Mouse (Mus musculus): ENCODE measurements at regions not wholly inside any gene's neighbourhood (a gene's known extent, or its start where the extent isn't known, plus 50 kb on each side); places are given as distances from the start of the nearest gene placed in this dataset.

DNA sequence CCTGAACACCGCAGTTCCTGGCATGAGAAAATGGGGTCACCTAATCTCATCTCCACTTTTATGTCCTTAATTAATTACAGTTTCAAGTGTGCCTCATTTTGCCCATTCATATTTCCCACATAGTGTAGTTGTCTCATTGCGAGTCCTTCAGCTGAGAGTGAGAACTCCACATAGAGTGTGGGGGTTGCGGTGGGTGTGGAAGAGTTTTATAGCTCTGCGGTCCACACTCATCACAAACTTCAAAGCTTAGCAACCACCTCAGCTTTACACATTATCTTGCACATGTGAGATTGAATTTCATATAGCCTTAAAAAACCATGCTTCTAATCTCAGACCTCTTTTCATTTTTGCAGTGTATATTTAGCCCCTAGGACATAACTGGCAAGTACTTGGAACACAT, 83.3 kb upstream of the Plppr1 start:
- Histone ChIP-seq H3K4me2 (ENCODE audit: low read depth, low read length) (no peak overlapping the region), H3K4me3 (ENCODE audit: low read depth, low read length) (no peak overlapping the region), H3K9ac (replicated peaks; ENCODE audit: low read depth, low read length) (no peak overlapping the region), H3K27ac (ENCODE audit: low read depth) (no peak overlapping the region), H3K9me3 (replicated peaks; ENCODE audit: control insufficient read depth, low read length) (no peaks in the 10 kb centered on the region), H3K36me3 (replicated peaks; ENCODE audit: control insufficient read depth, insufficient read depth, low read length) (no peaks in the 10 kb centered on the region), H3K4me1 (ENCODE audit: control insufficient read depth, insufficient read depth) (no peaks in the 10 kb centered on the region), H3K27me3 (ENCODE audit: control insufficient read depth, insufficient read depth, low read length) (no peaks in the 10 kb centered on the region)
- DNase-seq (ENCODE audit: low spot score) (no peak), ATAC-seq (ENCODE audit: insufficient read depth, low read depth) (no peak)
- 83% methylated on average over 4 of the region's 4 CpGs for WGBS
- no peak for TF ChIP-seq EP300 (IDR thresholded peaks at IDR 0.05; ENCODE audit: low read depth)
- no peak for TF ChIP-seq CTCF (IDR thresholded peaks at IDR 0.05; ENCODE audit: low read depth)

DNA sequence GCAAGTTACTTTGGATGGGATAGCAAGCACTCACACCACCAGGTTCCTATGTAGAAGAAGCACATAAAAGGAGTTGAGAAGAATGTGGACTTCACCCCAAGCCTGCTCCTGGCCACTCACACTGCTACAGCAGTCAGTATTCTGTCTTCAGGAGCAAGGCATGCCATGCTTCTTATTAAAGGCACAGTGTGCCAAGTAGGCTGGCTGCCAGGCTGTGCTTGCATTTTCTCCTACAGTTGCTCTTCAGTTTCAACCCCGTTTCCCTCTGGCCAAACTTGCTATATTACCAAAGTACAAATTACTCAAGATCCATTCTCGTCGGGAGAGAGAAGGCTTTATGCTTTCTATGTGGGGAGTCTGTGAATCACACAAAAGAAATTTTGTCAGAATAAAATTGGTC, 67.1 kb upstream of the Plppr1 start:
- H3K4me3 ChIP-seq (ENCODE audit: low read depth, low read length) = no peak overlapping the region
- no peak for DNase-seq (ENCODE audit: low spot score)
- no peaks in the 10 kb centered on the region for H3K36me3 ChIP-seq (replicated peaks; ENCODE audit: control insufficient read depth, insufficient read depth, low read length)
- H3K9ac ChIP-seq (replicated peaks; ENCODE audit: low read depth, low read length) = no peak overlapping the region
- H3K9me3 ChIP-seq (replicated peaks; ENCODE audit: control insufficient read depth, low read length) = no peaks in the 10 kb centered on the region
- no peaks in the 10 kb centered on the region for H3K27me3 ChIP-seq (ENCODE audit: control insufficient read depth, insufficient read depth, low read length)
- TF ChIP-seq CTCF (IDR thresholded peaks at IDR 0.05; ENCODE audit: low read depth) (no peak), EP300 (IDR thresholded peaks at IDR 0.05; ENCODE audit: low read depth) (no peak)
- H3K4me2 ChIP-seq (ENCODE audit: low read depth, low read length) = no peak overlapping the region
- peaks cover 6% of the 10 kb centered on the region; the same call in 1 of the 2 replicates for H3K4me1 ChIP-seq (ENCODE audit: control insufficient read depth, insufficient read depth)
- no peak for ATAC-seq (ENCODE audit: insufficient read depth, low read depth)
- WGBS = 62% methylated on average over 3 of the region's 3 CpGs
- H3K27ac ChIP-seq (ENCODE audit: low read depth) = no peak overlapping the region

Data from heart, postnatal 0 days (tissue).